Mouse (Mus musculus) liver, embryonic 14.5 days (tissue): ENCODE data around the gene Map4k4.

Experiments
- CTCF ChIP-seq: IDR thresholded peaks from 2 replicates; pipeline ENCODE4 v1.5.1; 2016; ENCODE audit warnings: antibody characterized with exemption, low read depth, control low read depth
- EP300 ChIP-seq: IDR thresholded peaks from 2 replicates; pipeline ENCODE4 v1.6.1; 2016; ENCODE audit warnings: antibody characterized with exemption, low read depth

DNA sequence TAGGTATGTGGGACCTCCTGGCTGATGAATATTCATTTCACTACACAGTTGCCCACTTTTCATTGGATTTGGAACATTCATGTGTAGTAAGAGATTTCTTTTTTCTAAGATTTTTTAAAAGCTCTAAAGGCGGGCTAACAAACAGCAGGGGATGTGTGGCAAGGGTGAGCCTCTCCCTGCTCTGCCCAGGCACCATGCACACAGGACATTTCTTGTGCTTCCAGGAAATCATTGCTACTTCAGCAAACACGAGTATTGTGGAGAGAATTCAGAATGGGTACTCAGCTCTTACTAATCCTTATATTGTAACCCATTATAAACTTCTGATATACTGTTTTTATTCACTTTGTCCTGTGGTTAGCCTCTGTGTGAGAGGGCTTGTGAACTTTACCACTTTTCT lies 94.9 kb downstream of the Map4k4 start:
- TF ChIP-seq EP300 (no peak), CTCF (no peak)
